Mouse (Mus musculus) intestine, embryonic 16.5 days (tissue): Measurements from ENCODE around the gene Erp44. TPM values are rescaled to one million over a fixed set of nuclear protein-coding genes. Genes with fewer than 3 reads are reported as not detected.

Experiments
- ATAC-seq: fragments of 200-750 bp; cut with Nextera tagmentation; 2 replicates; pipeline ENCODE4 v1.8.0; 2017; ENCODE audit warnings: moderate TSS enrichment, moderate library complexity
- H3K27ac ChIP-seq: fragments of 300-500 bp; sonication (generic); 2 replicates; pipeline ENCODE4 v1.5.1; 2014; ENCODE audit warnings: mild to moderate bottlenecking, low read length
- H3K27me3 ChIP-seq: fragments of 300-500 bp; sonication (generic); replicated peaks from 2 replicates; pipeline ENCODE4 v1.6.1; 2014; ENCODE audit warnings: low read length, control low read depth, mixed read lengths; ENCODE audit not compliant: control insufficient read depth, insufficient read depth
- H3K36me3 ChIP-seq: fragments of 300-500 bp; sonication (generic); 2 replicates; pipeline ENCODE4 v1.6.1; 2014; ENCODE audit warnings: low read length, control low read depth; ENCODE audit not compliant: control insufficient read depth, insufficient read depth
- H3K4me1 ChIP-seq: fragments of 300-500 bp; sonication (generic); 2 replicates; pipeline ENCODE4 v1.6.1; 2014; ENCODE audit warnings: low read length, control low read depth, mixed read lengths; ENCODE audit not compliant: control insufficient read depth, insufficient read depth
- H3K4me2 ChIP-seq: fragments of 300-500 bp; sonication (generic); 2 replicates; pipeline ENCODE4 v1.6.1; 2014; ENCODE audit warnings: low read depth, low read length, control low read depth
- H3K4me3 ChIP-seq: fragments of 300-500 bp; sonication (generic); 2 replicates; pipeline ENCODE4 v1.5.1; 2014; ENCODE audit warnings: mild to moderate bottlenecking, low read length
- H3K9ac ChIP-seq: fragments of 300-500 bp; sonication (generic); 2 replicates; pipeline ENCODE4 v1.6.1; 2014; ENCODE audit warnings: low read depth, low read length
- H3K9me3 ChIP-seq: fragments of 300-500 bp; sonication (generic); 2 replicates; pipeline ENCODE4 v1.6.1; 2016; ENCODE audit warnings: low read length, control low read depth; ENCODE audit not compliant: control insufficient read depth
- WGBS: fragments of 180-500 bp; shearing (Covaris S2); extraction: QIAGEN DNeasy Blood & Tissue Kit; methylation state at CpG from one replicate; pipeline ENCODE4 v1.1.7; 2014; 5-methylcytosine and 5-hydroxymethylcytosine counted together
- polyA plus RNA-seq: library from polyadenylated mRNA; unstranded; fragments of >200 nt; fragmentation: Nextera tagmentation; extraction: Ambion mirVana; gene quantifications from 2 replicates; pipeline ENCODE4 v1.2.1, GENCODE M21; 2015

Erp44 gene
- polyA plus RNA-seq, 1 experiment from 2014 or later: 108 TPM

DNA sequence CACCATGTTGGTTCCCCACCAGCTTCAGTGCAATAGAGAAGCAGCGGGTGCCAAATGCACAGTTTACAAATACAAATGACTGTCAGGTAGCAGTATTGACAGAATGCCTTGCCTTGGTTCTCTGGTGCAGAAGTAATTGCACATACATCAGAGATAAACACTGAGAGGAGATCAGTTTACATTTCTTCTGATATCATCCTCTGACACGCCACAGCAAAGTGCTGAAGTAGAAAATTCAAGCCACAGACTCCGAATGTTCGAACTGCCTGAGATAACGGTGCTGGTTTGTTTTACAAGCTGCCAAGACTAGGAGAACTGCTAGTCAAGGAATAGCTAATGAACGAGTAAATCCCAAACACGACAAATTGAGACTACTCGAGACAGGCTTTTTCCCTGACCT is 80.9 kb downstream of the Erp44 start:
- Histone ChIP-seq H3K4me2 (no peak overlapping the region), H3K4me1 (no peaks in the 10 kb centered on the region), H3K27ac (no peak overlapping the region), H3K9me3 (no peaks in the 10 kb centered on the region), H3K4me3 (no peak overlapping the region), H3K36me3 (no peaks in the 10 kb centered on the region), H3K27me3 (no peaks in the 10 kb centered on the region), H3K9ac (no peak overlapping the region)
- WGBS: 72% methylated on average over 8 of the region's 8 CpGs
- ATAC-seq: no peak

DNA sequence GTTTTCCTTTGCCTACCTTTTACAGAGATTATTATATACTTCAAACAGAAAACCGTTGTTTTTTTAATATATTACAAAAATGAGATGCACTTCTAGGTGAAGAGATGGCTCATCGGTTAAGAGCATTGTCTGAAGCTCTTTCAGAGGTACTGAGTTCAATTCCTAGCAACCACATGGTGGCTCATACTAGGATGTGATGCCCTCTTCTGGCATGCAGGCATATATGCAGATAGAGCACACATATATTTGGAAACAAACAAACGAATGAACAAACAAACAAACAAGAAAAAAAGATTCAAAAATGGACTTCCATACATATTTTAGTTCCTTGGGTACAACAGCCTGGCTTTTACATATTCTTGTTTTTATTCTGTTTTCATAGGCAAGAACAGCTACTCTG is 81.4 kb downstream of the Erp44 start:
- H3K4me2 ChIP-seq: no peak overlapping the region
- WGBS: 85% methylated on average over 3 of the region's 3 CpGs
- no peak for ATAC-seq
- H3K9me3 ChIP-seq: no peaks in the 10 kb centered on the region
- no peaks in the 10 kb centered on the region for H3K27me3 ChIP-seq
- H3K27ac ChIP-seq: no peak overlapping the region
- H3K9ac ChIP-seq: no peak overlapping the region
- H3K4me1 ChIP-seq: no peaks in the 10 kb centered on the region
- no peak overlapping the region for H3K4me3 ChIP-seq
- H3K36me3 ChIP-seq: no peaks in the 10 kb centered on the region

DNA sequence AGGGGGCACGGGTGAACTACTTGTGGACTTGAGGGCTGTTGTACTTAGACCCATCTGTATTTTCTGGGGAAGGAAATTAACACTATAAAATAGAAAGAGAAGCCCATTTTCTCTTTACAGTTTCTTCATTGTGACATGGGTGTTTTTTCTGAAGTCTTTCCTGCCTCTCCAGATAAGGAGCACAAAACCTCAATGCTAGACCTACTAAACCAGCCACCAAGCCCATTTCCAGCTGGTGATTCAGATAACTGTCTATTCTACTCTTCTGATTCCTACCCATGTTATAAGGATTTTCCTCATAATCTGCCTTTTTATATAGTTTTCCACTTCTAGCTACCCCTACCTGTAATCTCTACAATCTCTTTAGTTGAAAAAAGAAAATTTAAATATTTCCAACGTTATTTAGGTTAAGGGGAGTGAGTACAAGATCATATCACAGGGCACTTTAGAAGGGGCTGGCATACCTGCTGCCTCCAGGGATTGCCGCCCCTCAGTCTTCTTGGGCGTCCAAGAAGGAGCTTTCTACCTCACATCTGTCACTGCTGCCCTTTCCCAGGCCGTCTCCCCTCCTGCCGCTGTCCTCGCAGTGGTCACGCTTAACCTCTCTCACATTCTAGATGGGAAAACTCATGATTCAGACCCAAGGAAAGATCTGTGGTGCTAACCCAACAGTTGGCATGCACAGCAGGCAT is 97.1 kb downstream of the Erp44 start:
- no peak for ATAC-seq
- Histone ChIP-seq H3K4me1 (no peaks in the 10 kb centered on the region), H3K9ac (no peak overlapping the region), H3K9me3 (no peaks in the 10 kb centered on the region), H3K4me2 (no peak overlapping the region), H3K27me3 (no peaks in the 10 kb centered on the region), H3K36me3 (no peaks in the 10 kb centered on the region), H3K27ac (no peak overlapping the region), H3K4me3 (no peak overlapping the region)
- WGBS: 88% methylated on average over 8 of the region's 8 CpGs

- WGBS: 73% methylated on average over 6 of the region's 6 CpGs
- H3K27ac ChIP-seq: no peak overlapping the region
- ATAC-seq: no peak
- H3K36me3 ChIP-seq: no peaks in the 10 kb centered on the region
- no peak overlapping the region for H3K4me2 ChIP-seq
- no peaks in the 10 kb centered on the region for H3K9me3 ChIP-seq
- no peak overlapping the region for H3K4me3 ChIP-seq
- H3K9ac ChIP-seq: no peak overlapping the region
- H3K27me3 ChIP-seq: no peaks in the 10 kb centered on the region
- no peaks in the 10 kb centered on the region for H3K4me1 ChIP-seq
Observed at GRCm38 (mm10) chr4:48181366-48181765, 98.0 kb downstream of the Erp44 start.

DNA sequence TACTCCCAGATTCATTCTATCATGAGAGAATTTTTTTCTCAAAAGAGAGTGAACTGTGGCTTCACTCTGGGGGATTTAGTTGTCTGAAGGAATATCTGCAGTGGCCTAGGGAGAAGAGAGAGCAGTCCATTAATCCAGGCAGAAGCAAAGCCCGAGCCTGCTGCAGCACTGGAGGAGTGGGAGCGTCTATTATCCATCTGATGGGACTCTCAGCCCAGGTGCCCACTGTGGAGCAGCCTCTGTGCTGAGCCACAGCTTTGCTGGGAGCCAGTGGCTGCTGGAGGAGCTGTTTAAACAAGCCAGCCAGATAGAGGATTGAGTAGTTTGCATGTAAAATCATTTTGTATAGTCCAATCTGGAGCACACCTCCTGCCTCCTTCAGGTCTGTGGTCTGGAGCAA is 98.4 kb downstream of the Erp44 start:
- WGBS: 40% methylated on average over 2 of the region's 2 CpGs

DNA sequence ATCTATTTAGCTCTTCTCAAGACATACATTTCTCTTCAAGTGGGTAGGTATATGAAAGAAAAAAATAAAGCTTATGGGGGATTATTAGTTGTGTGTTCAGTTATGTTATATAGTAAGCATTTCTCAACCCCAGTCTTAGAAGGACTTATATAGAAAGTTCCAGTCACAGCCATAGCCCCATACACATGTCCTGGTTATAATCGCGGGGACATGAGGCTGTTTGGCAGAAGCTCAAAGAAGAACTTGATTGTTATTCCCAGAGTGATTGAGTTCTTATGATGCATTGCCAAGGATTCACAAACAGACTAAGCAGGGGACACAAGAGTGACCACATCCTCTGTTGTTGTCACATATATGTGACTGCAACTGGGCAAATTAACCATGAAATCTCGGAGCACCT is 103.7 kb downstream of the Erp44 start:
- no peak overlapping the region for H3K27ac ChIP-seq
- WGBS: 93% methylated on average over 3 of the region's 3 CpGs
- H3K4me3 ChIP-seq: no peak overlapping the region
- no peak for ATAC-seq
- no peaks in the 10 kb centered on the region for H3K36me3 ChIP-seq
- no peak overlapping the region for H3K4me2 ChIP-seq
- H3K9ac ChIP-seq: no peak overlapping the region
- H3K27me3 ChIP-seq: no peaks in the 10 kb centered on the region
- H3K4me1 ChIP-seq: no peaks in the 10 kb centered on the region
- H3K9me3 ChIP-seq: no peaks in the 10 kb centered on the region

More for the DNA sequence above, 98.4 kb downstream of the Erp44 start:
- no peaks in the 10 kb centered on the region for H3K27me3 ChIP-seq
- no peaks in the 10 kb centered on the region for H3K4me1 ChIP-seq
- no peak overlapping the region for H3K9ac ChIP-seq
- H3K4me2 ChIP-seq: no peak overlapping the region
- H3K27ac ChIP-seq: no peak overlapping the region
- no peak for ATAC-seq
- H3K4me3 ChIP-seq: no peak overlapping the region
- no peaks in the 10 kb centered on the region for H3K9me3 ChIP-seq
- no peaks in the 10 kb centered on the region for H3K36me3 ChIP-seq

DNA sequence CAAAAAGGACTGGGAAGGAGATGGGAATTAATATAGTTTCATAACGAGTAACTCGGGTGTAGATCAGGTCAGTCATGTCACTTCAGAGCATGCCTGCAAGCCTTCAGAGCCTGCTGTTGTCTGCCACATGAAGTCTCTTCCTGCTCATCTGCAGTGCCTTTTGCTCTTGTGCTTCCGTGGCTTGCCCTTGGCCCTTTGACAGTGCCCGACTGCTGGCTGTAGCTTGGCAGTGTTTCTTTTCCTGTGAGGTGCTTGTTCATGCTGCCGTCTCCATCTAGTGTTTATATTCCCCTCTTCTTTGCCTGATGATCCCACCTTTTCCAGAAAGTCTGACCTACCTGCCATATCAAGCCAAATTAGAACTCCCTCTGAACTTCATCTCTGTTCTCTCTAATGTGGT is 115.5 kb downstream of the Erp44 start:
- H3K27ac ChIP-seq: no peak overlapping the region
- H3K4me2 ChIP-seq: no peak overlapping the region
- H3K9me3 ChIP-seq: no peaks in the 10 kb centered on the region
- no peak for ATAC-seq
- no peak overlapping the region for H3K4me3 ChIP-seq
- 76% methylated on average over 5 of the region's 5 CpGs for WGBS
- no peaks in the 10 kb centered on the region for H3K27me3 ChIP-seq
- H3K9ac ChIP-seq: no peak overlapping the region
- no peaks in the 10 kb centered on the region for H3K4me1 ChIP-seq
- H3K36me3 ChIP-seq: peaks cover 6% of the 10 kb centered on the region; the same call in 1 of the 2 replicates

DNA sequence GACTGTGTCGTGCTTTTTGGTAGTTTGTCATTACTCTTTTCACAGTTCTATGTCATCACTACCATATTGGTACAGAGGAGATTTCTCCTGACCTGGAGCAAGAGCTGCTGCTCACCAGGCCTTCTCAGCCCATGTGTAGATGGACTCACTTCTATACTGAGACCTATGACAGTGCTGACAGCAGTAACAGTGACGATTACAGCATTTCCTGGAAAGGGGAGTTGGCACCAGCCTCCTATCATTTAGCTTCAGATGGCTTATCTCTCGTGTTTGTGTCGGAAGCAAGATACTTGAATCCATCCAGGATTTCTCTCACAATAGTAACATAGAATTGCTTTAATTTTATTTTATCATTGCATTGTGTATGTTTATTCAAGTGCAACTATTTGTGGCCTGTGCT is 119.0 kb downstream of the Erp44 start:
- no peak overlapping the region for H3K9ac ChIP-seq
- no peaks in the 10 kb centered on the region for H3K27me3 ChIP-seq
- H3K4me2 ChIP-seq: no peak overlapping the region
- 81% methylated on average over 4 of the region's 4 CpGs for WGBS
- ATAC-seq: no peak
- H3K36me3 ChIP-seq: no peaks in the 10 kb centered on the region
- H3K4me3 ChIP-seq: no peak overlapping the region
- H3K27ac ChIP-seq: no peak overlapping the region
- no peaks in the 10 kb centered on the region for H3K9me3 ChIP-seq
- no peaks in the 10 kb centered on the region for H3K4me1 ChIP-seq

DNA sequence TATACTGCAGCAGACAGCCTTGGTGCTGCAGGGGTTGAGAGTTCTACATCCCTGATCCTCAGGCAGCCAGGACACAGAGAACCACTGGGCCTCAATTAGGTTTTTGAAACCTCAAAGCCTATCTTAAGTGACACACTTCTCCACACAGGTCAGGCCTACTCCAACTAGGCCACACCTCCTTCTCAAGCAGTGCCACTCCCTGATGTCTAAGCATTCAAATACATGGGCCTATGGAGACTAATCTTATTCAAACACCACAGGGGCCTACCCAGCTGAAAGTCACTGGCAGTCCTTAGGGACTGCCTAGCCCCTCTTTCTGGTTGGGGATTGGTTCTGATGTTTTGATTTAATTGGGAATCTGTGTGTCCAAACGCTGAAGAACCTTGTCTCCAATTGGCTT is 123.5 kb downstream of the Erp44 start:
- 76% methylated on average over 1 of the region's 1 CpGs for WGBS
- Histone ChIP-seq H3K27me3 (no peaks in the 10 kb centered on the region), H3K9ac (no peak overlapping the region), H3K4me1 (no peaks in the 10 kb centered on the region), H3K27ac (no peak overlapping the region), H3K4me2 (no peak overlapping the region), H3K9me3 (no peaks in the 10 kb centered on the region), H3K4me3 (no peak overlapping the region), H3K36me3 (no peaks in the 10 kb centered on the region)
- ATAC-seq: peak; percentile 42; the same call in 1 of the 2 replicates

GRCm38 (mm10) chr4:48153229-48153628 is 126.1 kb downstream of the Erp44 start:
- H3K9me3 ChIP-seq: no peaks in the 10 kb centered on the region
- no peak overlapping the region for H3K4me3 ChIP-seq
- H3K27ac ChIP-seq: no peak overlapping the region
- 93% methylated on average over 5 of the region's 5 CpGs for WGBS
- H3K4me1 ChIP-seq: no peaks in the 10 kb centered on the region
- no peak overlapping the region for H3K9ac ChIP-seq
- H3K27me3 ChIP-seq: no peaks in the 10 kb centered on the region
- no peak overlapping the region for H3K4me2 ChIP-seq
- ATAC-seq: no peak
- H3K36me3 ChIP-seq: no peaks in the 10 kb centered on the region
